Mouse (Mus musculus) kidney, adult 18-20 months (tissue): ENCODE results near the gene Wfs1.
"Not testable (repeated sequence)": the region's sequence is repeated elsewhere in the genome, so short reads cannot be mapped to it uniquely, and the experiment has no call there.

Source experiments
- DNase-seq: peaks from one replicate; pipeline ENCODE4 v3.0.0; 2021

Gene Wfs1

DNA sequence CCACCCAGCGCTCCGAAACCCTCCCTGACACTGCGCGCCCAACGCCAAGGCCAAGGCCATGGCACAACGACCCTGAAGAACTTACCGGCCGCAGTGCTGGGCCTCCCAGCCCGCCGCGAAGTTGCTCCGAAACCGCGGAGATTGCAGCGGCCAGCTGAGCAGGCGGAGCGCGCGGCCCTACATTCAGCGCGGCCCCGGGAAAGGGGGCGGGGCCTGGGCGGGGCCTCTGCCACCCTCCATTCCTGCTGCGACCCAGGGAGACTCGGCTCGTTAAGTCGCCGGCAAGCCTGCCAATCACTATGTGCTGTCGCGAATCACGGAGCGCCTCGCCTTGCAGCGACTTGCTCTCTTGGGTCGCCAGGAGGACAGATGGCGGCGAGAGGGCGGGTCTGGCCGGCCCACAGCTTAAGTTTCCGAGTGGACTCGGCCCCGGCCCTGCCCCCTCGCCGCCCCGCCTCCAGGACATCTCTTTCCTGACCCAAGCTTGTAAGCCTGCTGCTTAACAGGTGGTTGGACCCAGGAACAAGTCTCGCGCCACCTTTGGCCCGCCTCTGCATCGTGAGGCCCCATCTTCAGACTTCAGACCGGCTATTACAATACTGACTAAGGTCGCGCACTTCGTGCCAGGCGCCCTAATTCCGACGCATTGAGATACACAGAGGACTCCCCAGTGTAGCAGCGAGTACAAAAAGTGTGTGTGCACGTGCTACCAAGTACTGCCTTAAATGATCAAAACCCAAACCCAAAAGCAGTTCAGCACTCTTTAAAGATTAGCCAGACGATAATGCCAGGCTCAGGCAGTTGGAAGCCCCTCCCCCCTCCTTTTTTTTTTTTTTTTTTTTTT is at the start of gene Wfs1:
TSS of gene Wfs1 (minus strand) at position 425 of the 844 bp plus-strand sequence.
- peak; percentile 97 for DNase-seq

DNA sequence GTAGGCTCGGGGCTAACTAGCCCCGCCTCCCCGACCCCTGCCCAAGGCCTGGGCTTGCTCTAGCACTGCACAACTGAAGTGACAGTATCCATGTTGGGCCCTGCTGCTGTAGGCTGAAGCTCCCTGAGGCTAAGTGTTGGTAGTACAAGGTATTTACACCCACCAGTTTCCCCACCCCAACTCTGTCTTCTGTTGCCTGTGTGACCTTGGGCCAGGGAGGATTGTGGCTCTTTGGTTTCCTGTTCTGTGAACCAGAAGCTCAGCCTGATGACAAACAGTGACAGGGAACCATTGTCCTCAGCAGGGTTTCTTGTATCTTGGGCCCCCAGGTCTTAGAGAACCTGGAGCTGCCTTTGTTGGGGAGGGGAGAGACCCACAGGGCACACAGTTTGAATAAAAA is 47.9 kb upstream of the Wfs1 start:
- DNase-seq, result no peak

DNA sequence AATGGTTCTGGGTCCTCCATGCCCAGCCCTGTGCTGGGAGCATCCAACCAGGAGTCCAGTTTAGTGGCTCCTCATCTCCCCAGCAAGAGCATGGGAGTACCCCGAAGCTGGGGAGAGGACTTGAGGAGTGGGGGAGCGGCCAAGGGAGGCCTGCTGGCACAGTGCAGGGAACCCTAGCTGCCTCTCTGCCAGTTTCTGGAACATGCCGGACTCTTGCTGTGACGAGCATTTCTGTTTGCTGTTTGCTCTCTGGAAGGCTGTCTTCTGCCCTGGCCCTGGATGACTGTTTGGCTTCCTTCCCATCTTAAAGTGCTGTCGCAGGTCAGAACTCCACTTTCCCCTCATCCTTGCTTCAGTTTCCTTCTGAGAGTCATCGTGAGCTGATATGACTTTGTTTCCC is 46.9 kb upstream of the Wfs1 start:
- DNase-seq, result no peak

DNA sequence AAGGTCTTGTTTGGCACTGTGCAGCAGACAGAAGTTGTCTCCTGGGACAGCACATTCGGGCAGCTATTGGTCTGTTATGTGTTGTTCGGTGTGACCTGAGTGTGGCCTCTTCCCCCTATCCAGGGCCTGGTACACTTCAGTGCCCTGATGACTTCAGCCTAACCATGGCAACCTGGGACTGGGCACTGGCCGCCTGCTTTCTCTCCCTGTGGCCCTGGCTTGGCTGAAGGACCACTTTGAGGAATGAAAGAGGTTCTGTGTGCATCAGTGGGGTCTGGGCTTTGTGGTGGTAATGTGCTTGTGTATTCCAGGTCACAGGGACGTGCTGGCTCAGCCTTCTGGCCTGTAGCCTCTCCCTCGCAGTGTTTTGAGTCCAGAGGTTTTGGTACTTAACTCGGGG is 46.2 kb upstream of the Wfs1 start:
- DNase-seq, result no peak

DNA sequence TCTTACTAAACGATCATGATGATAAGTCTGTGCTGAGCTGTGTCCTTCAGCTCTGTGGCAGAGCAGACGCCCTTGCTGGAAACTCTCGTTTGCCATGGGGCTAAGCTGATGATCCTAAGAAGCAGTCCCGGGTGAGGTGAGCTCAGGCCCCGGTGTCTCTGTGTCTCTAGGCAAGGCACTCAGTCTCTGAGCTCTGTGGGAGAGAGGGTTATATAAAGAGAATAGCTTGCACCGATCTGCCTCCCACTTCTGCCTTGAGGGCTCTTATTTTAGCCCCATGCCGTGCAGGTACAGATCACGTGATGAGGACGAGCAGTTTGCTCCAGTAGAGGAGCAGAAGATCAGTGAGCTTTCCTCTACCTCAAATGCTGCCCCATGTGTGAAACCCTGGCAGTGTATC is 41.7 kb upstream of the Wfs1 start:
- no peak for DNase-seq

DNA sequence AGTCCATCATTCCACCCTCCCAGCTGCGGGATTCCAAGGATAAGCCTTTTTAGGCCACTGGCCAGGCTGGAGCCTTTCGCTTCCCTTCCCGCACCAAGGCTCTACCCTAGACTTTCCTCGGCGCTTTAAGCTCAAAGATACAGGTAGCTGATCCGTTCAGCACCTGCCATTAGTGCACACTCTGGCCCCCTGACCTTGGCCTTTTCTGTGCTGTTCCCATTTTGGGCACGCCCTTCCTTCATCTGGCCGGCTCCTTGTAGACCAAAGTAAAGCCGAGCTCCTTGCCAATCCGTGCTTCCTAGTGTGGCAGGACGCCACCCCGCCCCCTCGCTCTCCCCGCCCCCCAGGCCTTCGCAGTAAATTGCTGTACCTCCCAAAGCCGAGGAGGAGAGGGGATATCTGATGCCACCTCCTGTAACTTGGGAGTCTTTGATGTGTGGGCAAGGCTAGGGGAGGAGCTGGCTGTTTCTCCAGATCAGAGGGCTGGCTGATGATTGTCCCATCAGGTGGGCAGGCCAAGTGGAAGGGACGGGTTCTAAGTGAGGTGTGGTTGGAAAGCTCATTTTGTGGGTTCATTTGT is 40.4 kb upstream of the Wfs1 start:
- DNase-seq, result no peak

DNA sequence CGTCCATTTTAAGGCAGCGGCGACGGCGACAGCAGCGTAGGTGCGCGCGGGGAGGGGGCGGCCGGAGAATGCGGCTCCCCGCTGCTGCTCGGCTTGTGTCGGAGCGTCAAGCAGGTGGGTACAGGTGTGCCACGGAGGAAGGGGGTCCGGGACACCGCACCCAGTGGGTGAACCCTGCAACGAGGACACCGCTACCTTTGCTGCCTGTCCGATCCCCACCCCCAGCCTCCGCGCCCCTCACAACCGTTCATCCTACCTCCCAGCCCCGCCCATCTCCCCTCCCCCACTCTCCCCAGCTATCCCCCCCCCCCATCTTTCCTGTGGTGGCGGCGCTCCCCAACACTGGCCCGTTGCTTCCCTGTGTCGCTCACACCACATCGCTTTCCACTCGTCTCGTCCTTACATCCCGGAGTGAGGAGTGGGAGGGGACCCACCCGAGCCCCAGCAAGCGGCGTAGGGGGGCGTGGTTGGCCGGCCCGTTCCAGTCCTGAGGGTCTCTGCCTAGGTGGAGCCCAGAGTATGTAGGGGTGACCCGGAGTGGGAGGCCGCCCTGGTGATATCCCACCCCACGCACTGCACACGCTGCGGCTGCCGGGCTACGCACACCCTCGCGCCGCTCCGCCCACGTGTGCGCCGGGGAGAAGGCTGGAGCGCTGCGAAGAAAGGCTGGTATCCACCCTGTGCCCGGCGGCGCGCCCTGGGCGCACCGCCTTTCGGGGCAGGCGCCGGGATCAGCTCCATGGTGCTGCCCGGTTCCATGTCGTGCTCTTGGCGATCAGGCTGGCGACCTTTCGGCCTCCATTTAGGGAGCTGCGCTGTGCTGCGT is 39.7 kb upstream of the Wfs1 start:
- no peak for DNase-seq

DNA sequence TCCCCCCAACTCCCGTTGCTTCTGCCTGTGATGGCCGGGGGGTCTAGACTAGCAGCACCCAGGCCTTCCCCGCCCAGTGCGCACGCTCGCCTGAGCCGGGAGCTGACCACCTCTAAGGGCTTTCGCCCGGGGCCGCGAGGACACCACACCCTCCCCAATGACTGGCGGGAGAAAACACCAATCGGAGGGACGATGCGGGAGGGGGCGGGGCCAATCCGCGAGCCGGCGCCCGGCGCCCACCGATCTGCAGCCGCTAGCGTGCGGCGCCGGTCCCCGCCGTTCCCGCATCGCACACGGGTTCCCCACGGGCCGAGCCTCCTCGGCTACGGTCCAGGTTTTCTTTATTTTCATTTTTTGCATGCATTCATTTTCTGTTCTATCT is 39.1 kb upstream of the Wfs1 start:
- DNase-seq, result peak; percentile 21

DNA sequence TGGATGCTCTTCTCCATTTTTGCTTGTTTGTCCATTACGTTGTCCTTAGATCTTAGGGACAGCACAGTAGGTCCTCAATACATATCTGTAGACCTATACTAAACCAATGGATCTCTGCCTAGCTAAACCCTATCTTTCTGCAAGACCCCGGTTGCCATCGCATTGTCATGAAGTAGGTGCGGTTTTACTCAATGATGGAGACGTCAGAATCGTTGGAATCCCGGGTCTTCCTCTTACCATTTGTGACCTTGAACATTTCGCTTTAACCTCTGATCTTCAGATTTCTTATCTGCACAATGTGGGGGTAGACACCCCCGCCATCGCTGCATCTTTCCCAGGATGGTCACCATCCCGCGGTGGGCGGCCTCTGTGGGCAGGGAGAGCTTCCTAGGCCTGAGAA is 38.7 kb upstream of the Wfs1 start:
- no peak for DNase-seq

DNA sequence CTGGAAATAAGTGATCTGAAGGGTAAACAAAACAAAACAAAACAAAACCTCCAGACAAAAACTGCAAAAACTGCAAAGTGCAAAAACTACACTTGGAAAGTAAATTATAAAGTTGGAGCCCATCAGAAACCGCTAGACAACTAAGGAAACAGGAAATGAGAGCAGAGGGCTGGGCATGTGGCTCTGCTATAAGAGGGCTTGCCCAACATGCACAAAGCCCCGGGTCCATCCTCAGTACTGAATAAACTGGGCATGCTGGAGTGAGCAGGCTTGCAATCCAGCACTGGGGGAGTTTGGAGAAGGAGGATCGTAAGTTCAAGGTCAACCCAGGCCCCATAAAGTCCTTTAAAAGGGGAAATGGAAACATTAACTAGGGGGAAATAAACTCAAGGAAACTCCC is 28.2 kb upstream of the Wfs1 start:
- no peak for DNase-seq

DNA sequence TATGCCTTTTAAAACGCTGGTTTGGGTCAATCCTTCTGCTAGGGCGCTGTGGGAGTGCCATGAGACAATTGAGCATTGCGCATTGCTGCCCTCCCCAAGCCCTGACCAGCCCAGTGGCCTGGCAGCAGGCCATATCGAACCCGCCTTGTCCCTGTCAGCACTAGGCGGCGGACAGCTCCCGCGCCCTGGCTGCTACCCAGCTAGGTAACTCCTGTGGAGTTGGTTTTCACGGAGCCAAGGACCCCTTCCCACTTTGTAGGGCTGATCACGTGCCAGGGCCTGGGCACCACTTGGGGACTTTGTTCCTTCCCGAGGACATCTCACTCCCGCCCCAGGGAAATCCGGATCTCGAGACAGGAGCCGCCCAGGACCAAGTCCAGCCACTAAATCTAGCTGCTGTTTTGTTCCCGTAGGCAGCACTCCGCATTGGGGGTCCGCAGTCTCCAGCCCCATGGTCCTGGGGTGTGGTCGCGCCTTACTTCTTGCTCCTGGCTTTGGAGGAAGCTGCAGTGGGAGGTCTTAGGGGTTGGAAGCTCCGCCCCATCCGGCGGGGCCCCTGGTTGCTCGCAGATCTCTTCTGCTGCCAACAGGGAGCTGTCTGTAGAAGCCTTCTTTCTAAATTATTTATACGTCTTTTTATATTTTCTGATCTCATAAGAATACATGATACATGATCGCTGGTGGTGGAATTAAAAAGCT is 26.8 kb upstream of the Wfs1 start:
- DNase-seq, result peak; percentile 32

DNA sequence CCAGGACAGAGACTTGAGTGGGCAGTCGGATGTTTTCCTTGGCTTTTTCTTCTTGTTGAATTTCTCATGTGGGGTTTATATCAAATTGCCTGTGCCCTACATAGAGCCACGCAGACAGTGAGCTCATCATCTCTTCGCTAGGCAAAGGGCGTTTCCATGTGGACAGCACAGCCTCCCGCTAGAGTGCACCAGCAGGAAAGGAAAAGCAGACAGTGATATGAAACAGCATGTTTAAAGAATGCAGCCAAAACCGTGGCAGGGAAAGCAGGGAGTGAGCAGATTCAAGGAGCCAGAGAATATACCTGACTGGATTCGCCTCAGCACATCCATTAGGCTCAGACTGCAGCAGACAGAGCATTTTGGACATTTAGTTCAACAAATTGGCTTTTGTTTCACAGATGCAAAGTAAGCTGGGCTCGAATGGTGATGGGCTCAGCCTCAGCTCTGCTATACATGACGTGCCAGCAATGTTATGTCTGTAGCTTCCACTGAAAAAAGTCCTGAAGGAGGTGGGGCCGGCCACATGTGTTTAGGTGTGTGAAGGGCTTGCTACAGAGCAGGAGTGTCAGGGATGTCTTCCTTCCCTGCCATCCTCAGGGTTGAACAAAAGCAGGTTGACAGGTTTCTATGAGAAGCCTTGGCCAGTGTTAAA is 21.8 kb upstream of the Wfs1 start:
- DNase-seq, result no peak

DNA sequence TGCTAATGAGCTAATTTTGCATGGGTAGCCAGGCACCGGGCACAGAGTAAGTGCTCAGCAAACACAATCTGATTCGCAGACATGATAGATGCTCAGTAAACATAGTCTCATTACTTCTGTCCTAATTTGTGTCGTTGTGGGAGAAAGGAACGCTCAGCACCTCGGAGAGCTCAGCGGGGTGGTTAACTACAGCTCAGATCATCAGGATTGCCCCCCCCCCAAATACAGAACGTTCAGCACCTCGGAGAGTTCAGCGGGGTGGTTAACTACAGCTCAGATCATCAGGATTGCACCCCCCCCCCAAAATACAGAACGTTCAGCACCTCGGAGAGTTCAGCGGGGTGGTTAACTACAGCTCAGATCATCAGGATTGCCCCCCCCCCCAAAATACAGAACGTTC is 20.8 kb upstream of the Wfs1 start:
- not testable (repeated sequence) for DNase-seq

DNA sequence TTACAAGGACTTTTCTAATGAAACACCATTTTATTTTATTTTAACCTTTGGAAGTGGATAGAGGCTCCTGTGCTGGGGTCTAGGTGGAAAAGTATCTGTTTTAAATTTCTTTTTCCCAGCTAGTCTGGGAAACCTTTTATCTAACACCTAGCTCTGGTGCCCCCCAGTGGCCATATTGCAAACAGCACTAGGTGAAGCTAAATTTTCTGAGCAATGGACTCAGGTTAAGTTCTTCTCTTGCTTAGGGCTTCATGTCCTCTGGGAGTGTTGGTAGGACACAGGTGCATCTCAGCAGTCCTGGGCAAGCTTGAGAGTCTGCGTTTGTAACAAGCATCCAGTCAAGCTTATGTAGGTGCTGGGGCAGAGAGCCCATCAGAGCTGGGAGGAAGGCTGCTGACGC is 13.0 kb upstream of the Wfs1 start:
- DNase-seq, result peak; percentile 79

DNA sequence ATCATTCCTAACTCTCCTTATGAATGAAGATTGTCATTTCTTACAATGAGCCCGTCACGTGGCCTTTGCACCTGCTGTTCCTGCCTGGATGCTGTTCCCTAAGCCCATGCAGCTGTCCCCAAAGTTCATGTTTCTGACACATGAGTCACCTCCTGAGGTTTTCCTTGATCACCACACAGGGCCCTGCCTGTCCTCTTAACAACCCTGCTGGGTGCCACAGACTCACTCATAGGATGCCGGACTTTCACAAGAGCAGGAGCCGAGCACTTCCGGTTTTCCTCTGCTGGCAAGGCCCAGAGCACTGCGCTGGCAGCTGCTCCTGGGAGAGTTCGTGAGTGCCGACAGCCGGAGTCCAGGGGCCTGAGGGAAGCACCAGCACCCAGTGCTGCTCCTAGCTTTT is 12.0 kb upstream of the Wfs1 start:
- no peak for DNase-seq

DNA sequence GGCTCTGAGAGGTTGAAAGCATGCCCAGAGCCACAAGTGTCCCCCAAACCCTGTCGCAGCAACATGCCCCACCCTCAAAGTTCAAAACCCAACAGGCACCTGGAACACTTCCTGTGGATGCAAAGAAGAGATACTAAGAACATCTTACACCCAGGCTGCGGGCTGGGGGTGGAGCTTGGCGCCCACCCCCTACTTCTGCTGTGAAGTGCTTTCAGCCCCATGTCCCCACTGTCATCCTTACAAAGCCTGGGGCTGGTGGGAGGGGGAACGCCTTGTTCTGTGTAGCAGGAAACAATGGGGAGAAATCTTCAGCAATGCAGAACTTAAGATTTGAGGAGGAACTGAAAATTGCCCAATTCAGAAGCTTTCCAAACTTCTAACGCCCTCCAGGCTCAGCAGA is 9.0 kb upstream of the Wfs1 start:
- DNase-seq, result no peak

DNA sequence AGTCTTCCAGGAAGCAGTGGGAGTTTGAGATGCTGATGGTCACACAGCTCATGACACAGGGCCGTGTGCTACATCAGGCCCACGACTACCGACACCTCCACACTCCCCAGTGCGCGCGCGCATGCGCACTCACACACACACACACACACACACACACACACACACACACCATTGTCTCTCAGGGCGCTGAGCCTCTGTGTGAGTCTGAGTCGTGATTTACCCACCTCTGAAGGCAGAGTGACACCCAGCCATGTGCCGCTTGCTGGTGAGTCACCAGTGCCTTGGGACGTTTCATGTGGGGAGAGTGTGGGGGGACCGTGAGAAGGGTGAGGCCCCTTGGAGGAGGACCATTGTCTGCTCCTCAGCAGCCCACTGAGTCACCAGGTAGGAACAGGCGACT is 7.4 kb upstream of the Wfs1 start:
- no peak for DNase-seq

DNA sequence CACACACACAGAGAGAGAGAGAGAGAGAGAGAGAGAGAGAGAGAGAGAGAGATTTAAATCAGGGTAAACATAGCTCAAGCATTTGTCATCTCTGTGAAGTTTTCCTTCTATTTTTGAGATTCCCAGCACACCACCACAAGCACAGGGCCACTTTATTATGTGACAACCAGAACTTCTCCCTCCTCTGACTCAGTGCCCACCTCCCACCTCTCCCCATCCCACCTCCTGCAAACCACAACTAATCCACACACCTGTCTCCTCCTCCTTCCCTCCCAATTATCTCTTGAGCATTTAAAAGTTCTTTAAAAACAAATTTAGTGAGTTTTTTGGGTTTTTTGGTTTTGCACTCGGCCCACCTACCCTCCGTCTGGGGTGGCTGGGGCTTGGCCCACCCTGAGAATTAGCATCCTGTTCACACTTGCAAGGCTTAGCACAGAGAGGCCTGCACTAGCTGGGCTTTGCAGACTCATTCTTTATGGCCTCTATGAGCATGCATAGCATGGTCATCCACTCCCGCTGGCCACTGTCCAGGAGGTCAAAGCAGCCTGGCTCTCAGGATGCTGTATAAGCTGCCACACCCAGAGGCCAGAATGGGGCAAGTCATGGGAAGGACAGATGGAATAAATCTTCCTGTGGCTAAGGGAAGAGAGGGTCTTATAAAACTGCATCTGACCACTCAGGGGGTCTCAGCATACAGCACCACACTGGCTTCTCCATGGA is 1.8 kb upstream of the Wfs1 start:
- no peak for DNase-seq

DNA sequence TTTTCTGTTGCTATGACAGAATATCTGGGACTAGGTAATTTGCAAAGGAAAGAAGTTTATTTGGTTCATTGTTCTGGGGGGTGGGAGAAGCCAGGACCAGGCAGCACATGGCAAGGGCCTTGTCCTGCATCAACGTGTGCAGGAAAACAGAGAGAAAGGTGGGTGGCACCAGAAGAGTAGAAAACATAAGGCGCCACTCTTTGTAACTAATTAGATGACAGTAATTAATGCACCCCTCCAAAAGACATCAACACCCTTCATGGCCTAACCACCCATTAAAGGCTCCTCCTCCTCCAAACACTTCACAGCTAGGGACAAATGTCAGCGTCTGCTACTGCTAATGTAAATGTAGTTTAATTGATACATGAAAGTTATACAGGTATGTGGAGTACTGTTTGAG is 1.2 kb upstream of the Wfs1 start:
- DNase-seq, result no peak

DNA sequence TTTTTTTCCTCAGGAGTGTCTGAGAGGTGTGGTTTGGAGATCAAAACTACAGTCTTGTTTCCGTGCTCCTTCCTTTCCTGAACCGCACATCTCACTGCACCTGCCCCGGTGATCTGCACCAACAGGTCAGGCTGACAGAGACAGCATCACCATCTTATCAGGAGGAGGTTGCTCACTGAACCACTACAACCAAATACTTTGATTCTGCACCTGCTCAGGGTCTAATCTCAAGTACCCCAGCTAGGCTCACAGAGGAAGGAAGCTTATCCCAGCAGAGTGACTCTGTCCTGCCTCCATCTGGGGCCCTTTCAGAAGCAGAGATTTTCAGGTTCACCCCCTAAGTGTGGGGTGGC is 596 bp upstream of the Wfs1 start:
- DNase-seq, result no peak

DNA sequence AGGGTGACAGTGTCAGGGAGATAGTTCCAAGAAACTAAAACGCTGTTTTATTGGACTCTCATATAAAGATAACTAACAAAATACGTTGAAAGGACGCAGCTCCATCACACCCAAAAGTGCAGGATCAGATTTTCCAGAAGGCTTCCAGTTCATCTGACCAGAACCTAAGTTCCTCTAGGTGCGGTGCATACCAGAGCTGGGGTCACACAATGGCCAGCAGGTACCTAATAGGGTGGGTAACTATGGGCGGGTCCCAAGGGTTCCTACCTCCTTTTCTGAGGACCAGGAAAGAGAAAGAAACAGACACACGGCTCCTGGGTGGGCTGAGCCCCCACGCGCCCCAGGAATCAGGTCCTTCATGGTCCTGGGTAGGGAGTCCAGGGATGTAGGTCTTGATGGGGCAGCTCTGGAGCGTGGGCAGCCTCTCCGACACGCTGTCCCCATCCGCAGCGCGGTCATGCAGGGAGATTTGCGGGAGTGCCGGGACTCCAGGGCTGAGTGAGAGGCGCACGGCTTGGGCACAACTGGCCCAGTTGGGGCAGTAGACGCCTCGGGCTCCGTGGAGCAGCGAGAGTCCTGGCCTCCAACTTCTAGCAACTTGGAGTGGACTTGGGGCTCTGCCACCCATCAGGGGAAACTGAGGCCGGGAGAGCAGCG is 753 bp downstream of the Wfs1 start:
- no peak for DNase-seq

DNA sequence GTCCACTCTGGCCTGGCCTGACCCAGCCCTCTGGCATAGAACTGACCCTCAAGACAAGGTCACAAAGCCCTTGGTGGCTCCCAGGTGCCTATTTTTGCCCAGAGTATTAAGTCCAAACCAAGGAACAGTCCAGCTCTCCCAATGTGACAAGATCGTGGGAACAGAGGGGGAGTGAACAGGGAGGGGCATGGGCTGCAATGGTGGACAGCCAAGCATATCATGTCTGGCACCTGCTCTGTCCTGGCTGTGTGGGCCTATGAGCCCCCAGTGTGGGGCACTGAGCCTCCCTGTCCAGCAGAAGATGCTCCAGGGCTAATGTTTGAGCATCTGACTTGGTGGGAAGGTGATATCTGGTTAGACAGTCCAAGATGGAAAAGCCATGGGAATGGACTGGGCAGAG is 2.4 kb downstream of the Wfs1 start:
- no peak for DNase-seq
